Mouse (Mus musculus): ENCODE results near the gene Ifitm3. TPM values are rescaled to one million over a fixed set of nuclear protein-coding genes. Genes with fewer than 3 reads are reported as not detected.
A peak's percentile ranks its signal among the peaks of the same experiment; 100 is the strongest.

Ifitm3 gene
- total and polyA plus RNA-seq, 2 experiments from 2014 or later, result 35.9 to 78.8 TPM

DNA sequence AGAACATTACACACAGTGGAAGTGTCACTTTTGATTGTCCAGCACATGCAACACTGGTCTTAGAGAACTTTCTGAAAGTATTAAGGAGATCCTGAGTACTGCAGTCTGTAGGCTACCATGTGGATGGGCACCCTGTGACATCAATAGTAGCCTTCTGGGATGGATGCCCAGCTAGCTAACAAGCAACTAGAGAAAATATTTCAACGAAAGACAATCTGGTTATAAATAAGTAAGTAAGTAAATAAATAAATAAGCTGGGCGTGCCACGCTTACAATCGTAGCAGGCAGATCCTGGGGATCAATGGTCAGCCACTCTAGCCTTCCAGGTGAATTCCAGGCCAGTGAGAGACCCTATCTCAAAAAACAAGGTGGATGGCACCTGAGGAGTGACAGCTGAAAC lies 41.4 kb upstream of the Ifitm3 start:
- ATAC-seq, result no peak
- Histone ChIP-seq H3K9me3 (ENCODE audit: low read length) (no peaks in the 10 kb centered on the region), H3K4me2 (ENCODE audit: low read depth) (no peak overlapping the region), H3K4me1 (ENCODE audit: insufficient read depth) (0 out of 2 replicates have a peak, but pooled peaks cover 3% of the 10 kb centered on the region), H3K9ac (no peak overlapping the region), H3K36me3 (ENCODE audit: insufficient read depth) (no peaks in the 10 kb centered on the region), H3K27ac (ENCODE audit: low read depth, low read length) (no peak overlapping the region), H3K27me3 (ENCODE audit: insufficient read depth, low read length) (no peaks in the 10 kb centered on the region), H3K4me3 (ENCODE audit: low read depth, low read length) (no peak overlapping the region)
- 90% methylated on average over 4 of the region's 4 CpGs for WGBS
- no peak for TF ChIP-seq CTCF (IDR thresholded peaks at IDR 0.05; ENCODE audit: low read depth)
- no peak for DNase-seq

DNA sequence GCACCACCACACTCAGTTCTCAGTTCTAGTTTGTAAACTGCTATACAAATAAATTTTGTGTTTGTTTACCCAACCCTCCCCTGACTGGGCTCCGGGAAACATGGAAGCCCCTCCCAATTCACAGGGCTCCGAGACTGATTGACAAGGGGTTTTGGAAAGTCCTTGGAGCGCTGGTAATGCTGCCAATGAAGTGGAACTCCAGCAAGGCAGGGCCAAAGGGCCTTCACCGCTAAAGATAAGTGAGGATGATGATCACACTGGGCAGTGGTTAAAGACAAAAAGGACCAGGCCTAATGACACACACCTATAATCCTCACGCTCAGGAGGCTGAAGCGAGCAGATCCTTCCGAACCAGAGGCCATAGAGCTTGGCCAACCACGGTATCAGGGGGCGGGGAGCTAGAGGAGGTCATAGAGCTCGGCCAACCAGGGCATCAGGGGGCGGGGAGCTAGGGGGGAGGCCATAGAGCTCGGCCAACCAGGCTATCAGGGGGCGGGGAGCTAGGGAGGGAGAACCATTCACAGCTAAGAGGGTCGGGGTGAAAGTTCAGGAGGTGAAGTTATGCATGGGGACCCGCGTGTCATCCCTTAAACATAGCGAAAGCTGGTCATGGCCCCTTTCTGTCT lies 40.6 kb upstream of the Ifitm3 start:
- no peak for ATAC-seq
- no peak for DNase-seq
- Histone ChIP-seq H3K27me3 (ENCODE audit: insufficient read depth, low read length) (no peaks in the 10 kb centered on the region), H3K27ac (ENCODE audit: low read depth, low read length) (no peak overlapping the region), H3K9ac (no peak overlapping the region), H3K4me1 (ENCODE audit: insufficient read depth) (0 out of 2 replicates have a peak, but pooled peaks cover 3% of the 10 kb centered on the region), H3K9me3 (ENCODE audit: low read length) (no peaks in the 10 kb centered on the region), H3K4me3 (ENCODE audit: low read depth, low read length) (no peak overlapping the region), H3K4me2 (ENCODE audit: low read depth) (no peak overlapping the region), H3K36me3 (ENCODE audit: insufficient read depth) (no peaks in the 10 kb centered on the region)
- TF ChIP-seq CTCF (IDR thresholded peaks at IDR 0.05; ENCODE audit: low read depth), result no peak
- 78% methylated on average over 17 of the region's 17 CpGs for WGBS

DNA sequence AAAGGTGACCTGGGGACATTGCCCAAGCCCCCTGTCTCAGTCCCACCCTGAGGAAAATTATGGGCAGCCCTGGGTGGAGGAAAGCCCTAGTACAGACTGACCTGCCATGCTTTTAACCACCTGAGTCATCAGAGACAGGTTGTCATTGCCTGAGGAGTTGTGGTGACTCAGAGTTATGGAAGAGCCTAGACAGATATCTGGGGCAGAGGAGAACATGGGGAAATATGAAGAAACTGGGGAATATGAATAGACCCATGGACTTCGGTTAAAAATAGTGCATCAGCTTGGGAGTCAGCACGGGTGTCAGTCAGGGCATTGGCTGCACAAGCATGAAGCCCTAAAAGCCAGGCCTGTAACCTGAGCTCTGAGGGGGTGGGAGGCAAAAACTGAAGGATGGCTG lies 38.8 kb upstream of the Ifitm3 start:
- H3K27me3 ChIP-seq (ENCODE audit: insufficient read depth, low read length), result no peaks in the 10 kb centered on the region
- DNase-seq, result no peak
- 77% methylated on average over 2 of the region's 2 CpGs for WGBS
- H3K4me1 ChIP-seq (ENCODE audit: insufficient read depth), result 0 out of 2 replicates have a peak, but pooled peaks cover 3% of the 10 kb centered on the region
- no peaks in the 10 kb centered on the region for H3K9me3 ChIP-seq (ENCODE audit: low read length)
- no peak for ATAC-seq
- H3K27ac ChIP-seq (ENCODE audit: low read depth, low read length), result no peak overlapping the region
- no peak overlapping the region for H3K4me2 ChIP-seq (ENCODE audit: low read depth)
- H3K4me3 ChIP-seq (ENCODE audit: low read depth, low read length), result no peak overlapping the region
- no peaks in the 10 kb centered on the region for H3K36me3 ChIP-seq (ENCODE audit: insufficient read depth)
- H3K9ac ChIP-seq, result no peak overlapping the region
- TF ChIP-seq CTCF (IDR thresholded peaks at IDR 0.05; ENCODE audit: low read depth), result no peak

DNA sequence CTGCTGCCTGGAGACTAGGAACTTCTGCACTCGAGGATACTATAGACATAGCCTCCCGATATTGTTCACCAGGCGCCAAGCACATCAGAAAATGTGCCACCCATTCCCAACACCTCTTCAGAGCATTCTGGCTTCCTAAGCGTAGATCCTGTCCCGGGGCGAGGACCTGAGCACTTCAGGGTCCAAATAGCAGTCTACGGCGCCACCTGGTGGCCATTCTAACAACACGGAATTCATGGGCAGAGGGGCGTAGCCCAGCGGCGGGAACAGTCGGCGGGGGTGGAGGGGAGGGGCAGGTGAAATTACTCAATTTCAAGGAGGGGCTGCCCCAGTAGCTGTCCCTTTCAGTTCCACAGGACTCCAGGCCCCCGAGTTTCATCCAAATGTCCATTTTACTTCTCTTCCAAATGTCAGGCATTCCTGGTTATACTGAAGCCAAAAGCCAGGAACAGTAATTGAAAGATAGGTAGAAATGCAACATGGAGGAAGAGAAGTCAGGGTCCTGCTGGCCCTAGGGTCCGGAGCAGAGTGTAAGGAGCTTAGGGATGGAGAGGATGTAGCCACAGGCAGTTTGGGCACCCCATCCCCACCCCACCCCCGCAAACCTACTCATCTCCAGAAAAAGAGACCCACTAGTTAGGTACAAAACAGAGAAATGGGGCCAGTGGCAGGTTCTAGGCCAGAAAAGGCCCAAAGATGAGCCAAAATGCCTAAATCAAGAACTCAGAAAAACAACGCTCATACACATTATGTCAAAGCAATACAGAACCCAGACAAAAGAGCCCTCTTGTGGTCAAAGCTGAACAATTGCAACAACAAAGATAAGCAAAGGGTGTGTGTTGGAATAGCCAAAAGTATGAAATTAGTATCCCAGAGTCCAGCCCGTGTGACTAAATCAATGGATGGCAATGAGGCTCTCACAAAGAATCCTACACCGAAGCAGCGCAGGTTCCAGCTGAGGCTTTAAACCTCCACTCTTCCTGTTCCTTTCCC lies 38.0 kb upstream of the Ifitm3 start:
- peak overlapping the region; percentile 86 for H3K4me2 ChIP-seq (ENCODE audit: low read depth)
- peak; percentile 94 for DNase-seq
- H3K4me1 ChIP-seq (ENCODE audit: insufficient read depth), result 0 out of 2 replicates have a peak, but pooled peaks cover 3% of the 10 kb centered on the region
- H3K4me3 ChIP-seq (ENCODE audit: low read depth, low read length), result peak overlapping the region; percentile 47
- whole genome bisulfite sequencing, result 6% methylated on average over 21 of the region's 21 CpGs
- no peaks in the 10 kb centered on the region for H3K9me3 ChIP-seq (ENCODE audit: low read length)
- peak; percentile 96 for ATAC-seq
- H3K36me3 ChIP-seq (ENCODE audit: insufficient read depth), result no peaks in the 10 kb centered on the region
- no peaks in the 10 kb centered on the region for H3K27me3 ChIP-seq (ENCODE audit: insufficient read depth, low read length)
- peak overlapping the region; percentile 53 for H3K9ac ChIP-seq
- TF ChIP-seq CTCF (IDR thresholded peaks at IDR 0.05; ENCODE audit: low read depth), result peak; percentile 97
- H3K27ac ChIP-seq (ENCODE audit: low read depth, low read length), result peak overlapping the region; percentile 78

DNA sequence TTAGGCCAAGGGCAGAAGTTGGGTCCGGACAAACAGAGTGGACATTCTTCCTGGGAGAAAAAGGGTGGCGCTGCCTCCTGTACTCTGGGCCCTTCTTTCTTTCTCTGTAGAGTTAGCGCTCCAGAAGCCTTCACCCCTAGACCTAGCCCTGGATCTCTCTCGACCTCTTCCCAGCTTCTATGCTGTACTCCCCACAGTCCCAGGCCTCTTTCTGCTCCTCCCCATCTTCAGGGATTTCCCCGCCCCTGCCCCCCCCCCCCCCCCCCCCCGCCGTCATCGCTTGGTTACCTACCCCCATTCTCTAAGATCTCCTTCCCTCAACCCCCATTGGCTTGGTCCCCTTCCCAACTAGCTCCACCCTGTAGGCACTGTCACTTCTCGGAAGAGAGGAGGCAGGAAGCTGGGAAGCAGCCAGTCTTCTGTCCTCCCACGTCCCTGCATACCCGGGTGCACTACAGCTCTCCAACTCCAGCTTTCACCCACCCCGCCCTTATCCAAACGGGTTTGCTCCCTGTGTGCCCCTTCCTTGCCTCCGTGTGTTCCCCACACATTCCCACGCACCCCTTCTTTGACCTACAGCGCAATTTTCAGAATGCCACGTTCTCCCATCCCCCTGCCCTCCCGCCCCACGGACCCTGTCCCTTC lies 37.1 kb upstream of the Ifitm3 start:
- DNase-seq (peak; percentile 81), ATAC-seq (peak; percentile 91)
- Histone ChIP-seq H3K9ac (peak overlapping the region; percentile 53), H3K4me2 (ENCODE audit: low read depth) (peak overlapping the region; percentile 86), H3K27ac (ENCODE audit: low read depth, low read length) (peak overlapping the region; percentile 78), H3K4me3 (ENCODE audit: low read depth, low read length) (peak overlapping the region; percentile 47), H3K36me3 (ENCODE audit: insufficient read depth) (no peaks in the 10 kb centered on the region), H3K4me1 (ENCODE audit: insufficient read depth) (0 out of 2 replicates have a peak, but pooled peaks cover 3% of the 10 kb centered on the region), H3K9me3 (ENCODE audit: low read length) (no peaks in the 10 kb centered on the region), H3K27me3 (ENCODE audit: insufficient read depth, low read length) (no peaks in the 10 kb centered on the region)
- WGBS, result 7% methylated on average over 16 of the region's 19 CpGs
- TF ChIP-seq CTCF (IDR thresholded peaks at IDR 0.05; ENCODE audit: low read depth), result no peak

DNA sequence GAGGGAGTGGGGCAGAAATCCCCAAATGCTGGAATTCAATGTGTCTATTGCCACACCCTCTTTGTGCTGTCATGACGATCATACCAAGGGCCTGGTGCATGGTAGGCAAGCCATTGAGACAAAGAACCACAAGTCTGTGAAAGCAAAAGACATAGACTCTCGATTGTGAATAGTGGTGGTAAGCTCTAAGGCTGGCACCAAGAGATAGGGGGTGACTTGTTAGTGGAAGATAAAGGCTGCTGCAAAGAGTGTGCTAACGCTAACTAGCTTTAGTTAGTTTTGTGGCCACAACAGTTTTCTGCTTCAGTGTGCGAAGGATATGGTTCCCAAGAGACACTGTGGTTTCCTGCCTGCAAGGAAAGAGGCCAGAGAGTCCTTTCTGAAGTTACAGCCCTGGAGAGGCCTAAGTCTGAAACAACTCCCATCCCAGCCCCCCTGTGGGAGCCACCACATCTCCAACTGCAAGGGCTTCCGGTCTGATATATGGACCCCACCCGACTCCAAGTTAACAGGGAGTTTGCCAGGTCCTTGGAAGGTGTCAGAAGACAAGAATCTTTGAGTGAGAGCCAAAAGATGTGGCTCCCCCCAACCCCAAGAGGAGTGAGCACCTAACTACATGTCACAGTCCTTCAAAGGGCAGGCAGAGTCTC lies 36.5 kb upstream of the Ifitm3 start:
- 0 out of 2 replicates have a peak, but pooled peaks have one; percentile 9 for TF ChIP-seq CTCF (IDR thresholded peaks at IDR 0.05; ENCODE audit: low read depth)
- no peak overlapping the region for H3K9ac ChIP-seq
- H3K4me3 ChIP-seq (ENCODE audit: low read depth, low read length), result no peak overlapping the region
- no peaks in the 10 kb centered on the region for H3K36me3 ChIP-seq (ENCODE audit: insufficient read depth)
- peak; percentile 10 for DNase-seq
- ATAC-seq, result no peak
- 68% methylated on average over 6 of the region's 6 CpGs for WGBS
- H3K9me3 ChIP-seq (ENCODE audit: low read length), result no peaks in the 10 kb centered on the region
- H3K27me3 ChIP-seq (ENCODE audit: insufficient read depth, low read length), result no peaks in the 10 kb centered on the region
- peak overlapping the region; percentile 50; the same call in 1 of the 2 replicates for H3K27ac ChIP-seq (ENCODE audit: low read depth, low read length)
- H3K4me1 ChIP-seq (ENCODE audit: insufficient read depth), result 0 out of 2 replicates have a peak, but pooled peaks cover 3% of the 10 kb centered on the region
- peak overlapping the region; percentile 86 for H3K4me2 ChIP-seq (ENCODE audit: low read depth)
